Mouse (Mus musculus) adrenal gland, adult 8-10 months (tissue): ENCODE measurements around the gene Ppil6. TPM values are rescaled to one million over a fixed set of nuclear protein-coding genes. Genes with fewer than 3 reads are reported as not detected.

ENCODE experiments used
- total RNA-seq, 4 experiments: library from RNA; stranded (reverse); gene quantifications; 2 replicates each; pipeline ENCODE4 v1.2.4; 2022

Ppil6 gene
- total RNA-seq, 4 experiments from 2014 or later = 0.77 to 1.7 (median 1.4) TPM; not detected in 1

Other genes with a start within 250 kb of the Ppil6 start
- gene Fig4, start 187.2 kb upstream of the Ppil6 start, total RNA-seq = 10 to 100 TPM; 23.1 to 25.6 (median 24.1) TPM
- under 1 TPM in 2 of 4 experiments, not detected in 2; 0.05 to 0.14 TPM for gene Ak9, start 186.5 kb upstream of the Ppil6 start, total RNA-seq
- gene Zbtb24, start 40.1 kb upstream of the Ppil6 start, total RNA-seq = 10 to 100 TPM; 17.3 to 32.5 (median 26.0) TPM
- gene Mical1, start 14.1 kb upstream of the Ppil6 start, total RNA-seq = 10 to 100 TPM in 2 of 4 experiments, 1 to 10 TPM in 2; 8.5 to 22.8 (median 13.3) TPM
- 10 to 100 TPM; 21.8 to 40.9 (median 32.5) TPM for gene Smpd2, start 70 bp upstream of the Ppil6 start, total RNA-seq
- gene Cd164, start 29.0 kb downstream of the Ppil6 start, total RNA-seq = 100 to 1,000 TPM; 180 to 261 (median 233) TPM
- gene Ccdc162, start 226.2 kb downstream of the Ppil6 start, total RNA-seq = 1 to 10 TPM in 1 of 4 experiments, under 1 TPM in 3; 0.35 to 1.4 (median 0.58) TPM